Mouse (Mus musculus) brain, embryonic 14.5 days (tissue): Measurements from ENCODE around the gene Dusp22.

Source experiments
- CTCF ChIP-seq: fragments of 200-500 bp; IDR thresholded peaks from 2 replicates; pipeline ENCODE4 v1.5.1; 2012; ENCODE audit warnings: inconsistent platforms, mild to moderate bottlenecking, moderate library complexity, borderline replicate concordance; ENCODE audit not compliant: insufficient read depth, insufficient read length; ENCODE audit errors: extremely low read depth
- POLR2A ChIP-seq: fragments of 200-500 bp; IDR thresholded peaks from 2 replicates; pipeline ENCODE4 v1.6.1; 2012; ENCODE audit warnings: mild to moderate bottlenecking, inconsistent platforms, borderline replicate concordance; ENCODE audit not compliant: poor library complexity, insufficient read depth, insufficient read length, severe bottlenecking; ENCODE audit errors: extremely low read depth

GRCm38 (mm10) chr13:30750461-30751303 lies 90.9 kb downstream of the Dusp22 start:
- TF ChIP-seq POLR2A (no peak), CTCF (no peak)
